Mouse (Mus musculus) NIH3T3 (cell line): ENCODE data around the gene Hcar2.

Source experiments
- DNase-seq: peaks from one replicate; pipeline ENCODE4 v3.0.0-alpha.2; 2012; ENCODE audit warnings: low read depth

Hcar2 gene

DNA sequence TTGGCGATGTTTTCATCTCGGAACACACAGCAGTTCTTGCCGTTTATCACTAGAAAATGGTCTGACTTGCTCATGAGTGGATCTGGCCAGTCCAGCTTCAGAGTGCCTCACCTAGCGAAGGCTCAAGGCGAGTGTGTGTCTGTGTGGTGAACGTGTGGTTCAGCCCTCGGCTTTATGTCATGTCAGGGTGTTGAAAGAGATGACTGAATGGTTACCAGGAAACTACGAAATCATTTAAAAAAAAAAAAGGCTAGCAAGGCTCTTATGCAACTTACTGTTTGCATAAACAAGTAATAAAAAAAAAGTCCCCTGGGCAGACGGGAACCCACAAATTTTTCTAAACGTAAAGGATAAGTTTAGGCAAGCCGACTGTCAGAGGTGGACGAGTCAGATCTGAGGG, at the start of gene Hcar2:
Gene Hcar2, minus strand, starts transcription at position 135 of the 400 bp plus-strand sequence.
- peak; percentile 65 for DNase-seq

DNA sequence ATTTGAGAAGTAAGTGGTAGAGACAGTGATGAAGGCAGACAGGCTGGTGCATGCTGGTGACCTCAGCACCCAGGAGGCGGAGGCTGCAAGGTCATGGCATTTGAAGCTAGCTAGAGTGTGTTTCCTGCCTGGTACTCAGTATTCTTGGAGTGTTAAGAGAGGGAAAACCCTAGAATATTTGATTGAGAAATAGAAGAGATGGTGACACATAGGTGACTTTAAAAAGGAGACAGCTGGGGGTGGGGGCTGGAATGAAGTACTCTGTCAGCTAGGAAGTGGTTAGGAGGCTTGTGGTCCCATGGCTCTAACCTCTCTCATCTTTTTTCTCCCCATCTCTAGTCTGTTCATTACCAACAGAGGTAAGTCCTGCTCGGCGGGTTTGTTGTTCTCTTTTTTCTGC, 49.6 kb upstream of the Hcar2 start:
- DNase-seq = no peak

DNA sequence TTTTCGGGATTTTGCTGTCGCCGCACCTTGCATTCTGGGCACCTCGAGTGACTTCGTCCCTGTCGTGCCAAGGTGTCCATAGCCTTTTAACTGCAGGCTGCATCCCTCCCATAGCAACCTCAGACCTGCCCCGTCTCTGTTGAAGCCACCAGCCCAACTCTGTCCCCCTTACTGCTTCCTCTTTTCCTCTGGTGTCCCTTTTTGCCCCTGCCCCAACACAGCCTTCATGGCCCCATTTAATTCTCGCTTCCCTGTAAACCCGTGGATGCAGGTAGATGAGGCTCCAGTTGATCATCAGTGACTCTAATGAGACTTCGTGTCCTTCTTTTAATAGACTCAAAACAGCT, 42.3 kb upstream of the Hcar2 start:
- DNase-seq = no peak

DNA sequence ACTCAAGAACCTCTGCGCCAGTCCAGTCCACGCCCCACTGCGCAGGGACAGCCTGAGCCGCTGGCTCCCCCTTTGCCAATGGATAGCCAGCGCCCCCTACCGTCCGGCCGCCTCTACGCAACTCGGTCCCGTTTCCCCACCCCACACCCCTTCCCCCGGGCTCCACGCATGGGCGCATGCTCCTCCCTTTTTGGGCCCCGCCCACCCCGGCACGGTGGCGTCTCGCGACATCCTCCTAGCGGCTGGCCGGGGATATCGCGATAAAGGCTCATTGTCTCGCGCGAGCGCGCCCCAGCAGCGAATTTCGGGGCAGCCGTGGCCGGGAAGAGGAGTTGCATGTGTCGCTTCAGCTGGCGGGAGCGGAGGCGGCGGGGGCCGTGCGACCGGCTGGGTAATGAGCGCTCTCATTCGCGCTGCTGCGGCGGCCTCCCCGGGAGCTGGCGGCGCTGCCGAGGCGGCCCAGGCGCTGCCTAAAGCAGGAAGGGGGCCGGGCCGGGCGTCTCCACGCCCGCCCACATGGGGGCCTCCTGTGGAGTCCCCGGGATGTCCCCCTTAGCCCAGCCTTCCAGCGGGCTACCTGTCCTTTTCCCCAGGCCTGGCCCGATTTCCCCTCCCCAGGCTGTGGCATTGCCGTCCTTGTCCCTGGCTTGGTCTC, 41.8 kb upstream of the Hcar2 start, which contains the start of gene Denr:
Gene Denr, plus strand, starts transcription at position 200 of the 655 bp plus-strand sequence.
- peak; percentile 99 for DNase-seq

- no peak for DNase-seq
Observed at GRCm38 (mm10) chr5:123906146-123906975, 41.1 kb upstream of the Hcar2 start.

GRCm38 (mm10) chr5:123904059-123904672, 38.9 kb upstream of the Hcar2 start:
- peak; percentile 22 for DNase-seq

DNA sequence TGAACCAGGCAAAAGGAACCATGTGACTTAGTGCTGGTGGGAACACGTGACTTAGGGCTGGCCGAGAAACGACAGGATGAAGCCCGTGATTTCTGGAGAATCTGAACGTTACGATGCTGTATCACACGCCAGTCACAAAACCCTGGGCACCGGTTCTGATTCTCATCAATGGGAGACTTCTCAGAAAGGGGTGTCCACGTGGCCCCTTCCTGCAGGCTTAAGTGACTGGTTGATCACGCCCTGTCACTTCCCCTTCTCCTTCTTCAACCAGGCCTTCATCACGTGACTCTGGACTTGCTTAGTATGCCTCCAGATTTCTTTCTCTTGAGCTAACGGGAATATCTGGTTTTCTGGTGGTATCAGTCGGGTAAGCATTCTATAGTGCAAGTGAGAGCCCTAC, 32.1 kb upstream of the Hcar2 start:
- DNase-seq = no peak

- no peak for DNase-seq
Observed at GRCm38 (mm10) chr5:123896395-123896794, 31.1 kb upstream of the Hcar2 start.

- no peak for DNase-seq
Observed at GRCm38 (mm10) chr5:123893520-123893919, 28.2 kb upstream of the Hcar2 start.

DNA sequence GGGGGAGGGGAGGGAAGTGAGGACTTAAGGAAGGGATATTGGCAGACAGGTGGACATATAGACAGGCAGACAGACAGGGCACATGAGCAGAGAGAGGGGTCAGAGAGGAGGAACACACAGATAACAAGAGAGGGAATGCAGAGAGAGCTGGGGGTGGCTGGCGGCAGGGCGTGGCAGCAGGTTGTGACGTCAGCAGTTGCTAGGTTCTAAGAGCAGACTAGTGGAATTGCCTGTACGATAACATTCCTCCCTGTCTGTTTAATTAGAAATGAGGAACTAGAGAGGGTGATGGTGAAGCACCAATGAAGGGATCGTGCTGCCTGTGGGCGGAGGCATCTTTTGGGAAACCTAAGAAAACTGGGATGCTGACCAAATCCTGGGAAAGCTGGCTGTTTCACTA, 26.4 kb upstream of the Hcar2 start:
- DNase-seq = peak; percentile 32

DNA sequence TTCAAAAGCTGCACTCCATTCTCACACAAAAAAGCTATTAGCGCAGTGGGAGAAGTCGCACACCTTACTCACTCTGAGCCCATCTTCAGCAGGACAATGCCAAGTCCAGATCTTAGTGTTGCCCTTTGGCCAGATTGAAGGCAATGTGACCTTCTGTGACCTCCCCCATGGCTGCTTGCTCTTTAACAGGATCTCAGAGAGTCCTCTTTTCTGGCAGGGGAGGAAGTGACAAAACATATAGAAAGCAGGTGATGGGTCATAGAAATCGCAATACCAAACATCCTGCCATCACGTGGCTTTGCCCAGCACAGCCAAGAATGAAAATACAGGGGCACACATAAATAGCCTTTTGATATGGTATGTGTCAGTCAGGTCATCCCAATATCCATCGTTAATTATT, 25.7 kb upstream of the Hcar2 start:
- no peak for DNase-seq

- no peak for DNase-seq
Observed at GRCm38 (mm10) chr5:123890312-123890711, 25.0 kb upstream of the Hcar2 start.

GRCm38 (mm10) chr5:123886365-123886764, 21.1 kb upstream of the Hcar2 start:
- DNase-seq = no peak

- no peak for DNase-seq
Observed at GRCm38 (mm10) chr5:123884332-123884731, 19.0 kb upstream of the Hcar2 start.

DNA sequence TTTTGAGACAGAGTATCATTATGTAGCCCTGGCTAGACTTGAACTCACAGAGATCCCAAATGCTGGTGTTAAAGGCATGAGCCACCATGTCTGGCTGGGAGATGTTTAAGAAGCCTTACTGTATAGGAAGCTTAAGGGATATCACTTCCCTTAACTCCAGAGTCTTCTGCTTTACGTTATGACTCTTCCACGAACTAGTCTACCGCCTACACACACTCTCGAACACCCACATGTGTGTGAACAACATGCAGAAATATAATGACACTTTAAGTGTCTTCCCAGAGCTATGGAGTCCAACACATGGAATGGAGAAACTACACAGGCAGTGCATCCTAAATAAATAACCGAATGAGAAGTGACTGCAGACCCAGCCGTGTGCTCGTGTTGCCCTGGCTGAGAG, 18.6 kb upstream of the Hcar2 start:
- no peak for DNase-seq

DNA sequence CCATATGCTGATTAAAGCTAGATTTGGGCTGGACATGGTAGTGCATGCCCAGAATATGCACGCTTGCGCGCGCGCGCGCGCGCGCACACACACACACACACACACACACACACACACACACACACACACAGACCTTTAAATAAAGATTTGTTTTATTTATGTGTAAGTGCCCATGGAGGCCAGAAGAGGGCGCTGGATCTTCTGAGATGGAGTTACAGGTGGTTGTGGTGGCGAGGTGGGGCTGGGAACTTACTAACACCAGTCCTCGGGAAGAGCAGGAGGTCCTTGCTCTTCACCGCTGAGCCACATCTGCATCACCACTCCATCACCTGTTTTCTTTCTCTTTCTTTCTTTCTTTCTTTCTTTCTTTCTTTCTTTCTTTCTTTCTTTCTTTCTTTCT, 15.5 kb upstream of the Hcar2 start:
- DNase-seq = no peak

GRCm38 (mm10) chr5:123879928-123880327, 14.6 kb upstream of the Hcar2 start, which contains the start of gene Hcar1:
Hcar1 (minus strand) TSS chr5:123880020.
- DNase-seq = no peak

- no peak for DNase-seq
Observed at GRCm38 (mm10) chr5:123878056-123878455, 12.8 kb upstream of the Hcar2 start.

DNA sequence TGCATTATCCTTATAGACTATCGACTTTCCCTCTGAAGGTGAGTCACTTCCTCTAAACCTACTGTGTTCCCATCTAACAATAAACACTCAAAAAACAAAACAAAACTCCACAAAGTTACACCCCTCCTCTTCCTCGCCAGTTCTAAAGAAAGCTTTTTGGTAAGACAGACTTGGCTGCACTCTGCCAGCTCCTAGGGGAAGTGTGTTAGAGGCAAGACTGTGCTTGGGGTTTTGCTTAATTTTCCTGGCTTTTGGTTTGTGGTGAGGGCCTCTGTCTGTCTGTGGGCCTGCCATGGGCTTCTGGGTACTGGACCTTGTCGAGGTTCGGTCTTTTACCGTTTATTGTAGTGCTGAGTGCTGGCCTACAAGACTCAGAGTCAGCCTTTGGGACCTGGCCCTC, 8.9 kb upstream of the Hcar2 start:
- DNase-seq = no peak

DNA sequence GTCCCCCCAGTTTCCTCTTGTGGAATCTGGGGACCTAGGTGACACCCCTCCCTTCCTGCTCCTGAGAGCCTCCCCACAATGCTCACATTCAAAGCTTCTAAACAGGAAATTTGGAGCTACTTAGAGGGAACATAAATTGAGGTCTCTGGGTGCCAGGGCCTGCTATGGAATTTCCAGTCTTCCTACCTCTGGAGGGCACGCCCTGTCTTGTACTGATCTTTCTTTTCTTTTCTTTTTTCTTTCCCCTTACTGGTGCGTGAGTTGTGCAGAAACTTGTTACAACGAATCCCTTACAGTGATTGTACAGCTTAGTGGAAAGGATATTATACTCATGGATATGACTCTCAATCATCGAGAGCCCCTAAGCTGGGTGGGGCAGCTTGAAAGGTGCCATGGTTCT, 4.3 kb upstream of the Hcar2 start:
- DNase-seq = no peak

- no peak for DNase-seq
Observed at GRCm38 (mm10) chr5:123866457-123866856, 1.2 kb upstream of the Hcar2 start.

DNA sequence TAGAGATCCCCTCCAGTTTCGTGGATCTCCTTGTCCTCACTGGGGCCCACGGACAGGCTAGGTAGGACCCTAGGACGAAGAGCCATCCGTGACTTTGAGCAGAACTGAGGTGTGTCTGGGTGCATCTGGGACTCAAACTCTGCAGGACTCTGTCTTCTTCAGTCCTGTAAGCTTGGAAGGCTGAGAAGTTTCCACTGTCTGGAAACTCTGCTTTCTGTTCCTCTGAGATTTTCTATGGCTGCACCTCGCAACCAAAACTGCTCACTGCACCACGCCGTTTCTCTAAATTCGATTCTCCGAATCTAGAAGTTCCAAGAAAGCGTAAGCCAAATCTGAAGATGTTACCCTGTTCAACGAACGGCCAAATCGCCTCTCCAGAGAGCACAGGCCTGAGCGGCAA, 1.4 kb downstream of the Hcar2 start:
- no peak for DNase-seq
